Mouse (Mus musculus): ENCODE results near the gene Cdkn1a.

DNA sequence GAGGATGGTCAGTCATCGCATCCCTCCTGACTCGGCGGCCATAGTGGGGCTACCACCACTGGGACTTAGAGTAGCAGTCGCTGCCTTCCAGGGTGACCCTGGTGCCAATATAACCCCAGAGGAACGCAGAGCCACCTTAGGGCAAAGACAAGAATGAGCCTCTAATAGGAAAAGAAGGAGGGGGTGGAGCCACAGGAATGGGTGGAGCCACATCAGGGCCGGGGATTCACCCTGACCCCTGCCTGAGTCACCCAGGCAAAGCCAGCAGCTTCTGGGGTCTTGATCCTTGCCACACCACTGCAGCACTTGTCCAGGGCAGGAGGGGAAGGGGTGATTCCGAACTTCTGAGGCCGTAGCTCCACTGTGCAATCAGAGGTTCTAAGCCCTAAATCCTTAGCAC is 7.2 kb upstream of the Cdkn1a start:
- TF ChIP-seq CTCF (IDR thresholded peaks at IDR 0.05; ENCODE audit: borderline replicate concordance, insufficient read depth, low read length) (no peak), POLR2A (IDR thresholded peaks at IDR 0.05; ENCODE audit: low read depth, low read length) (no peak)

Measured in embryonic fibroblast, embryonic 13.5 days (primary cell).